Mouse (Mus musculus) spleen, adult 2 months (tissue): ENCODE results near the gene Kifc1.

Experiments used
- CTCF ChIP-seq: fragments of 200-500 bp; IDR thresholded peaks from 2 replicates; pipeline ENCODE4 v1.5.1; 2011; ENCODE audit warnings: mild to moderate bottlenecking, inconsistent platforms; ENCODE audit not compliant: insufficient read depth, insufficient read length, insufficient replicate concordance; ENCODE audit errors: extremely low read depth
- POLR2A ChIP-seq: fragments of 200-500 bp; IDR thresholded peaks from 2 replicates; pipeline ENCODE4 v1.6.1; 2011; ENCODE audit warnings: low read depth, low read length, inconsistent platforms

DNA sequence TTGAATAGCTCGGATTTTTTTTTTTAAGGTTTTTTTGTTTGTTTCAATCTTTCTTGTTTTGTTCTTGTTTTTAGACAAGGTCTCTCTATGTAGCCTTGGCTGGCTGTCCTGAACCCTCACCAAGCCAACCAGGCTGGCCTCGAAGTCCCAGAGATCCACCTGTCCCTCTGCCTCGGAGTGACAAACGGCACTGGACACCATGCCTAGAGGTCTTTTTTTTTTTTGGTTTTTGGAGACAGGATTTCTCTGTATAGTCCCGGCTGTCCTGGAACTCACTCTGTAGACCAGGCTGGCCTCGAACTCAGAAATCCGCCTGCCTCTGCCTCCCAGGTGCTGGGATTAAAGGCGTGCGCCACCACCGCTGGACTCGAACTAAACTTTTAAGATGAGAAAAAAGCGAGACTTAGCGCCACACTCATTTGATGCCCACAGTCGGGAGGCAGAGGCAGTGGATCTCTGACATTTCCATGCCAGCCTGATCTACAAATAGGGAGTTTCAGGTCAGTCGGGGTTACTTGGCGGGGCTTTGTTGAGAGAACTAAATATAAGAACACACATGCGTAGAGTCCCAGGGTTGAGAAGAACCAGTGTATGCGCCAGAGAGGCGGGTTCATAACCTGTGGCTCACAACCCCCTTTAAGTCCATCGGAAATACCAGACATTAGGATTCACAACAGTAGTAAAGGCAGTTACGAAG is 37.9 kb upstream of the Kifc1 start:
- no peak for TF ChIP-seq POLR2A
- no peak for TF ChIP-seq CTCF
